Mouse (Mus musculus): Measurements from ENCODE around the gene Ugt2a2.

DNA sequence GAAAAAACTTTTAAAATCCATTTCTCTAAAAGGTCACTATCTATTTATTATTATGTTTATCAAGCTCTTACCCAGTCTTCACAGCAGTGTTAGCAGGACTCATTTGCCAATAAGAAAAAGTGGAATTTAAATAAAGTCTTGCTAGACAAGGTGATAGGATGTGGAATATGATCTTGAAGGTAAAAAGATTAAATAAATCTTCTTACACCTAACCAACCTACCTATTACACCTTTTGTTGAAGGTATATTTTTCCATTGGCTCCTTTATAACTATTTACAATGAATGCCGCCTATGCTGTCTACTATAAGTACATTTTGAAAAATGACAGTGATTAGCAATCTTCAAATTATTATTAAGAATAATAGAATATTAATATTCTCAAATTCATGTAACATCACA is 8.7 kb upstream of the Ugt2a2 start, which contains the start of gene Ugt2a1:
- TF ChIP-seq MAFK (IDR thresholded peaks at IDR 0.05; ENCODE audit: insufficient read depth, low read depth, low read length), result no peak
- TF ChIP-seq ZC3H11A (IDR thresholded peaks at IDR 0.05; ENCODE audit: borderline replicate concordance, low read depth, low read length), result no peak
- TF ChIP-seq ZNF384 (IDR thresholded peaks at IDR 0.05; ENCODE audit: low read depth, low read length), result no peak
- no peak for TF ChIP-seq CHD2 (IDR thresholded peaks at IDR 0.05; ENCODE audit: low read depth, low read length)

Measured in ES-E14 (cell line).